Mouse (Mus musculus) cerebellum, postnatal 10 days (tissue): ENCODE data around the gene Tysnd1.

ENCODE experiments used
- DNase-seq, 2 experiments: peaks; one replicate each; pipeline ENCODE4 v3.0.0; 2021; ENCODE audit warnings: mixed read lengths in 2 of 2

Tysnd1 gene

DNA sequence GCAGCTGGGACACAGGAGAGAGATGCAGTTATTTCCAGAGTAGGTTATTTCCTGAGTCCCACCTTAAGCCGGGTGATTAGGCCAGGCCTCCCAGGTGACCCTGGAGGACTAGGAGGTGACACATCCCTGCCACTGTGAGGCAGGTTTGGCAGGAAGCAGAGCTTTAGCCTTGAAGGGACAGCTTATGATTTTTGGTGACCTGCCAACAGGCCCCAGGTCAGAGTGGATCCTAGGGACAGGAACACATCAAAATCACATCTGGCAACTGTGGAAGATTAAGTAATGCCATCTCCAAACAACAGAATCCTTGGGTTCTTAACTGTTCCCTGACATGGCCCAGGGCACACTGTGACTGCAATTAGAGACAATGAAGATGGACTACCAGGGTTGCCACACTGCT, 46.0 kb downstream of the Tysnd1 start:
- no peak for DNase-seq

DNA sequence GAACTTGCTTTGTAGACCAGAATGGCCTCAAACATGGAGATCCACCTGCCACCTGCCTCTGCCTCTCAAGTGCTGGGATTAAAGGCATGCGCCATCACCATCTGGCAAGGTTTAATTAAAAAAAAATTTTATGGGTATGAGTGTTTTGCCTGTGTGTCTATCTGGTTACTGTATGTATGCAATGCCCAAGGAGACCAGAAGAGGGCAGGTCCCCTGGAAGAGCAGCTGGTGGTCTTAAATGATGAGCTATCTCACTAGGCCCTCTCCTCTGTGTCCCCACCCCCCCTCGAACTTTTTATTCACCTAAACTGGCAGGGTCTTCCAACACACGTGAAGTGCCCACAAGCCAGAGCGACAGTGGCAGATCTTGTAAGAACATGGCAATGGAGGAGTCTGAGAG, 46.6 kb downstream of the Tysnd1 start:
- DNase-seq = no peak

DNA sequence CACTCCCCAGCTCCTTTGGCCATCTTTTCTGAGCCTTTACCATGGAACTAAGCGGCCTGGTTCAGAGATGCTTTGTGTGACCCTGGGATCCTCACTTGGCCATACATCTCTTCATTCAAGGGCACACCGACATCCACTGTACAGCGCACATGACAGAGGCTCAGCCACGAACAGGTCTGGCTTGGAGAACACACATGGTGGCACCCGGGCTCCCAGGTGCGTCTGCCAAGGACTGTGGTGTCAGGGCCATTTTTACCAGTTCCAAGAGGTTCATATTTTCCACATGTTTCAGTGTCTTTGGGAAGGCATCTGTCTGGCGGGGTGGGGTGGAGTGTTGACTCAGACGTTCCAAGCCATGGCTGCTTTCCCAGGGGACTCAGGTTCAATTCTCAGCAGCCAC, 47.0 kb downstream of the Tysnd1 start:
- DNase-seq = no peak

DNA sequence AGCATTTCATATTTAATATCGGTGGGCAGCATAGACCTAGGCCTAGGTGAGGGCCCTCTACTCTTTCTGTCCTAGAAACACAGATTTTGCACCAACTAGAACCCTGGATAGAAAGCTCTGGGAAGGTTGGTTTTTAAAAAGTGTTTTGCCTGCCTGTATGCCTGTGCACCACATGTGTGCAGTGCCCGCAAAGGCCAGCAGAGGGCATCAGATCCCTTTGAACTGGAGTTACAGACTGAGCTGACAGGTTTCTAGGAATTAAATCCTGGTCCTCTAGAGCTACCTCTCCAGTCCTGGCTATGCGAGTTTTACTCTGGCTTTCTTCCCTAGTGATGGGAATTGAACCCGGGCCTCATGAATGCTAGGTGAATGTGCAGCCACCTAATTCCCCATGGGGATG, 49.8 kb downstream of the Tysnd1 start:
- peak; percentile 58 to 72 for DNase-seq

DNA sequence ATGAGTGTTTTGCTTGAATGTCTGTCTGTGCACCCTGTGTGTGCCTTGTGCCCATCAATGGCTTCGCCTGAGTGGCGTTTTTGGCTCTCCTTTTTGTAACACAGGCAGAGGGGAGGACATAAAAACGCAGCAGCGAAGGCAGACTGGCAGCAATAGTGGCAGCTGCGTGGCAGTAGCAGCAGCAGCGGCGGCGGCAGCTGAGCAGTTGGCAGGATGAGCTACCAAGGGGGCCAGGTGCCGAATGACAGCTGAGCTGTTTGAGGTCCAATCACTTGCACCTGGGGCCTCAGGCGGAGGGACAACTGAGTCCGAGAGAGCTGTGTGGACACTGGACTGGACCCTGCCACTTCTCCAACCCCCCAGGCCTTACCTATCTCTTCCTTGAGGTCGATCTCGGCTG, 52.0 kb downstream of the Tysnd1 start:
- peak; percentile 47 to 62 for DNase-seq

DNA sequence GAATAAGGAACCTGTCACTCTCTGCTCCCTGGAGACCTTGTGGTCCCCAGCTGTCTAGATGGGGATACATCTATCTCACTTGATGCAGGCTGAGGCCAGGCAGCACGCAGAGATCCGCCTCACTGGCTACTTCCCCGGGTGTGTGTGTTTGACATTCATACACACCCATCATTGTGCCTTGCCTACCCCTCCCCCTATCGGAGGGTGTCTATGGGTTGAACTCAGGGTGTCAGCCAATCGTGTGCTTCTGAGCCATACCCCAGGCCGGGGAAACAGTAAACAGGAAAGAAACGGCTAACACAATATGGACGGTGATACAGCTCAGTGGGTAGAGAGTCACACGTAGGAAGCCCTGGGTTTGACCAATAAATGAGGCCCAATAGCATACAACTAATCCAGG, 54.7 kb downstream of the Tysnd1 start:
- no peak for DNase-seq

DNA sequence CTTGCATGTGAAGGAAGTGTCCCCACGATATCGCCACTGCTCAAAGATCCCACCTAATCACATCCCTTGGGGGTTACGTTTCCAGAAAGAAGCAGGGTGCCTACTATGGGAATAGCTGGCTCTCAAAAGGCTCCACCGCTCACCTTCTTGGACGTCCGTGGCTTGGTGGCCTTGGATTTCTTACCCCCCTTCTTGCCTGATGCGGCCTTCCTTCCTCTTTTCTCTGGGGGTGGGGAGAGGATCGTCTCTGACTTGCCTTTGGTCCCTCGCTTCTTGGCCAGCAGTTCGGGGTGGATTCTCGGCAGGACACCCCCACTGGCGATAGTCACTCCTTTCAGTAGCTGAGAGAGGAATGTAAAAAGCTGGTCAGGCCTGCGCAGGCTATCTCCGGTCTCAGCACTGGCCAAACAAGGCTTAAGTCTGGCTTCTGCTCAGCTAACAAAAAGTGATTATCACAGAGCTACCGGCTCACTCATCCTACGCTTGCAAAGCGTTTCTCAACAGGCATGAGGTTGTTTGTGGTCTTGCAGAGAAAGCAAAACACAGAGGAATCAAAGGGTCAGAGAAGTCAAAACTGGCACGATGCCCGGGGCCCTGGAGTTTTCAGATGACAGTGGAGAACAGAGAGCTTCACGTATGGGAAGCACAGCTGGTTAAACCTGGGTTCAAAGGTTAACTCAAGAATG, 56.4 kb downstream of the Tysnd1 start:
- peak in 1 of 2 experiments; percentile 36 for DNase-seq
